In the genomic region with DNA sequence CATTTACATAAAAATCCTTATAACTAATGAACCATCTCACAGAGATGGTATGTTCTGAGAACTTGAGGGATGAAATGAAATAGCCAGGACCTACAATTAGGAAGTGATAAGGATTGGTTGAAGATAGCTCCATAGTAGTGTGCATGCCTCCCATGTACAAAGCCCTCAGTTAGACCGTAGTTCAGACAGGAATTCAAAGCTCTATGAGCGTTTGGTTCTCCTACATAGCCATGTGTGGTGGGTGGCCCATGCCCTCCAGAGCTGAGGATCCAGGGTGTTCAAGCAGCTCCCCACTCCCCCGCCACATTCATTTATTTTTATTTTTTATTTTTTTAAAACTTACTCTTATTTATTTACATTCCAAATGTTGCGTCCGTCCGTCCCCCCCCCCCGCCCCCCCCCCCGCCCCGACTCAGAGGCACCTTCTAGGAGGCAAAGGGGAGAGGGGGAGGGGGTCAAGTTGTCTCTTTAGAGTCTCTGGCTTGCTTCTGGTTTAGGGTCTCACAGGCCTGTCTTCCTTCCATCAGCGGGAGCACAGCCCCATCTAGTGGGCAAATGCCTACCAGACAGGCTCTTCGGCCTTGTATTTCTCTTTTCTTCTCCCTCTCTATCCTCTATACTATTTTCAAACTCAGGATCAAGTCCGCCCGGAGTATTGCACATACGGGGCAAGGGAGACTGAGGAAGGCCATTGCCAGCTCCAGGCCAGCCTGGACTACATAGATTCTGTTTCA, we compare ENCODE assay signal across 8 mouse cellular contexts. TPM values are rescaled to one million over a fixed set of nuclear protein-coding genes. Genes with fewer than 3 reads are reported as not detected.
DNase-seq lines count a peak whose midpoint lies in the region; ATAC-seq lines count a peak whose summit lies in the region.

No protein-coding gene starts in this region.

- no peaks in the 10 kb centered on the region for H3K27me3 ChIP-seq in forebrain, embryonic 13.5 days
- no peaks in the 10 kb centered on the region for H3K27me3 ChIP-seq in hindbrain, embryonic 11.5 days (ENCODE audit: control insufficient read depth, insufficient read depth, low read length)
- no peaks in the 10 kb centered on the region for H3K27me3 ChIP-seq in lung, embryonic 16.5 days (ENCODE audit: control insufficient read depth, insufficient read depth, low read depth, low read length)

- ATAC-seq in forebrain, embryonic 13.5 days = peak; percentile 91
- peak; percentile 79 for ATAC-seq in hindbrain, embryonic 11.5 days (ENCODE audit: low FRiP score)
- peak; percentile 64; the same call in 1 of the 2 replicates for ATAC-seq in lung, embryonic 16.5 days (ENCODE audit: low read depth)

- no peak overlapping the region for H3K27ac ChIP-seq in forebrain, embryonic 13.5 days
- H3K27ac ChIP-seq in hindbrain, embryonic 11.5 days (ENCODE audit: low read depth, low read length) = no peak overlapping the region
- H3K27ac ChIP-seq in lung, embryonic 16.5 days (ENCODE audit: low read length) = no peak overlapping the region

- no peaks in the 10 kb centered on the region for H3K9me3 ChIP-seq in forebrain, embryonic 13.5 days (replicated peaks)
- no peaks in the 10 kb centered on the region for H3K9me3 ChIP-seq in hindbrain, embryonic 11.5 days (ENCODE audit: control insufficient read depth, low read length)
- H3K9me3 ChIP-seq in lung, embryonic 16.5 days (ENCODE audit: control insufficient read depth, low read length) = no peaks in the 10 kb centered on the region

- H3K4me2 ChIP-seq in forebrain, embryonic 13.5 days = no peak overlapping the region
- H3K4me2 ChIP-seq in hindbrain, embryonic 11.5 days (replicated peaks; ENCODE audit: low read depth, low read length) = no peak overlapping the region
- no peak overlapping the region for H3K4me2 ChIP-seq in lung, embryonic 16.5 days (ENCODE audit: low read depth, low read length)

- no peak overlapping the region for H3K4me3 ChIP-seq in forebrain, embryonic 13.5 days
- H3K4me3 ChIP-seq in hindbrain, embryonic 11.5 days (ENCODE audit: low read depth, low read length) = no peak overlapping the region
- H3K4me3 ChIP-seq in lung, embryonic 16.5 days (ENCODE audit: low read length) = no peak overlapping the region

- no peak overlapping the region for H3K9ac ChIP-seq in forebrain, embryonic 13.5 days
- H3K9ac ChIP-seq in hindbrain, embryonic 11.5 days (ENCODE audit: low read depth, low read length) = no peak overlapping the region
- H3K9ac ChIP-seq in lung, embryonic 16.5 days (ENCODE audit: low read length) = no peak overlapping the region

- peak; percentile 38 for DNase-seq in MEL-GATA-1-ER (ENCODE audit: extremely low read depth, low read depth)
- DNase-seq in brain, adult 2 months (ENCODE audit: low read depth, low spot score) = peak; percentile 68
- peak; percentile 89 for DNase-seq in hindbrain, embryonic 11.5 days (ENCODE audit: low spot score)
- DNase-seq in layer of hippocampus, adult 9-11 months = peak; percentile 62
- peak; percentile 22 for DNase-seq in retina, adult 2 months (ENCODE audit: low read depth, low spot score)
- peak; percentile 65 to 66 for DNase-seq in thymus, postnatal 36 days

- H3K4me1 ChIP-seq in forebrain, embryonic 13.5 days = no peaks in the 10 kb centered on the region
- no peaks in the 10 kb centered on the region for H3K4me1 ChIP-seq in hindbrain, embryonic 11.5 days (replicated peaks; ENCODE audit: control insufficient read depth, insufficient read depth, low read length)
- H3K4me1 ChIP-seq in lung, embryonic 16.5 days (replicated peaks; ENCODE audit: control insufficient read depth, insufficient read depth, low read length) = no peaks in the 10 kb centered on the region

- 32% methylated on average over 8 of the region's 14 CpGs for WGBS in forebrain, embryonic 13.5 days
- WGBS in hindbrain, embryonic 11.5 days = 24% methylated on average over 11 of the region's 14 CpGs
- 21% methylated on average over 10 of the region's 14 CpGs for WGBS in lung, embryonic 16.5 days

- no peaks in the 10 kb centered on the region for H3K36me3 ChIP-seq in forebrain, embryonic 13.5 days (ENCODE audit: poor library complexity, severe bottlenecking)
- no peaks in the 10 kb centered on the region for H3K36me3 ChIP-seq in hindbrain, embryonic 11.5 days (ENCODE audit: control insufficient read depth, insufficient read depth, low read length)
- H3K36me3 ChIP-seq in lung, embryonic 16.5 days (ENCODE audit: control insufficient read depth, insufficient read depth, low read length) = no peaks in the 10 kb centered on the region

RNA-seq across cellular contexts. Expression of gene Vmn2r27, which starts 28.7 kb away (rescaled TPM):
- not detected in 2 replicates for polyA plus RNA-seq in forebrain, embryonic 13.5 days (2015; fragmentation: Nextera tagmentation; extraction: Ambion mirVana)
- not detected in 2 replicates for polyA plus RNA-seq in hindbrain, embryonic 11.5 days (2014; fragmentation: Nextera tagmentation; extraction: Ambion mirVana)
- polyA plus RNA-seq in lung, embryonic 16.5 days (2015; fragmentation: Nextera tagmentation; extraction: Ambion mirVana) = not detected in 2 replicates

RNA-seq across cellular contexts. Expression of gene Cd163, which starts 44.1 kb away (rescaled TPM):
- polyA plus RNA-seq in forebrain, embryonic 13.5 days (2015; fragmentation: Nextera tagmentation; extraction: Ambion mirVana) = 0.05 TPM in 1 of 2 replicates, not detected in the other
- polyA plus RNA-seq in hindbrain, embryonic 11.5 days (2014; fragmentation: Nextera tagmentation; extraction: Ambion mirVana) = 0.06 TPM in 1 of 2 replicates, not detected in the other
- 0.36 and 0.41 TPM in 2 replicates for polyA plus RNA-seq in lung, embryonic 16.5 days (2015; fragmentation: Nextera tagmentation; extraction: Ambion mirVana)

Comparison
In these comparisons a context has a peak if more than half of its experiments do, and no peak if none do; other contexts are left out.
1. DNase-seq: peak in every context shown above with its lines; median percentile 89 in hindbrain, embryonic 11.5 days; 68 in brain, adult 2 months; 66 in thymus, postnatal 36 days; 62 in layer of hippocampus, adult 9-11 months; 38 in MEL-GATA-1-ER; 22 in retina, adult 2 months.